Mouse (Mus musculus): ENCODE results near the gene Gm525. TPM values are rescaled to one million over a fixed set of nuclear protein-coding genes. Genes with fewer than 3 reads are reported as not detected.

The Gm525 gene
- polyA plus RNA-seq, 1 experiment from 2014 or later = not detected

DNA sequence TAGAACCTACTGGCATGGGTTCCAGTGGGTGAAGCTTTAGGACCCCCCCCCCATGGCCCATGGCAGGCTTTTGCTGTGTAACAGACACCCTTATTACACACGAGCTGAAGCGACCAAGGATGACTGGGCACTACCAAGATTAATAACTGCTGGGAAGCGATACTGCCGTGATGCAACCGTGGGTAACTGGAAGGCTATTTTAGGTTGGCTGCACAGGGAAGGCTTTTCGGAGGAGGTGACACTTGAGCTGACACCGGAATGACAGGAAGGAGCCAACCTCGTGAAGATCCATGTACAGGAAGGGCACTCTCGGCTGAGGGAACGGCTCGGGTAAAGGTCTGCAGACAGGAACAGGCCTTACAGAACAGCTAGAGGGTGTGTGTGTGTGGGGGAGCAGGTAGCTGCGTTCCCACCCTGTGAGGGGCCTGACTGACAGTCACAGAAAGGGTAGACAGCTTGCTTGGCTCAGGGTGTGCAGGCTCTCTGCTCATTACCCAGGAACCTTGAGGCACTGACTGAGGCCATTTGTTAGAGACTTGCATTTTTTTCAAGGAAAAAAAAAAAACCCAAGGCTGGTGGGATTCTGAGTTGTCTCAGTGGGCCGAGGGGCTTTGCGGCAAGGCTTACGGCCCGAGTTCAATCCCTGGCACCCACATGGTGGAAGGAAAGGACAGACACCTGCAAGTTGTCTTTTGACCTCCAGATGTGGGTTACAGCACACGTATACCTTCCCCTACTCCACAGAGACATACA is 24.6 kb downstream of the Gm525 start:
- Histone ChIP-seq H3K27me3 (ENCODE audit: control insufficient read depth, insufficient read depth, low read length) (no peaks in the 10 kb centered on the region), H3K9ac (ENCODE audit: low read depth, low read length) (0 out of 2 replicates have a peak overlapping the region, but pooled peaks have one; percentile 12), H3K4me1 (ENCODE audit: control insufficient read depth, insufficient read depth, low read length) (peaks cover 9% of the 10 kb centered on the region; the same call in 1 of the 2 replicates), H3K9me3 (ENCODE audit: control insufficient read depth, low read length) (no peaks in the 10 kb centered on the region), H3K36me3 (ENCODE audit: control insufficient read depth, insufficient read depth, low read length) (no peaks in the 10 kb centered on the region), H3K4me3 (ENCODE audit: low read length) (no peak overlapping the region), H3K4me2 (replicated peaks; ENCODE audit: low read depth, low read length) (no peak overlapping the region), H3K27ac (ENCODE audit: low read depth, low read length) (no peak overlapping the region)
- WGBS = 43% methylated on average over 17 of the region's 17 CpGs
- peak; percentile 43 for ATAC-seq (ENCODE audit: low FRiP score, low TSS enrichment)

DNA sequence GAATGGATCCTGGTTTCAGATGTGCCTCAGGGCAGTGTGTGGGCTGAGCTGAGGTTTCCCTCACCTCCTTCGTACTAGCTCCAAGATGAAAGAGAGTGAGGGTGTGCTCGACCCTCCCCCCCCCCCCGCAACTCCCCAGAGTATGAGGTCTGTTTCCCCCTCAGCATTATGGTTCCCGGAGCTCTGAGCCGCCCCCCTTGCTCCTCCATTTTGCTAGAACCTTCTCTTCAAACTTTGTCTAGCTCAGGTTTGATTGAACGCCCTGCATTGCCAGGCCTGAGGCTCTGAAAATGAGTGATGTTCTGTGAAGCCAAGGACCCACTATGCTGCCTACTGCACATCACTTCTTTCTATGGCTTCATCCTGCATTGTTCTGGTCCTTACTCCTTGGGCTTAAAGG is 25.3 kb downstream of the Gm525 start:
- WGBS = 64% methylated on average over 6 of the region's 6 CpGs

DNA sequence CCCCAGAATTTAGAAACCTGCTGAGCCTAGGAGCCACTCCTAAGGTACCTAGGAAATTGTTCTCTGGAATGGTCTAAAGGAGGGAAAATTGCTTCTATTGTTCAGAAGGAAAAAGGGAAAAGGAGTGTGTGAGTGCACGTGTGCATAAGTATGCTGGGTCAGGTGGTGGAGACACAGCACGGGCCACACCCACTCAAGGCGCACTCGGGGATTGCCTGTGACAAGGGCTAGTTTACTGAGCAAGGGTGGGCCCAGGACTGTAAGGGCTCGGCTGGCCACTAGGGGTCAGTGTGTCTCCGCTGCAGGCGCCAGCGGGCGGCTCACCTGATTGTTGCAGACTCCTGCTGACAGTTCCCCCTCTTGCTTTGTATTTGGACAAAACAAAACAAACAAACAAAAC is 26.8 kb downstream of the Gm525 start:
- WGBS = 1% methylated on average over 9 of the region's 9 CpGs
- peak overlapping the region; percentile 27 for H3K4me3 ChIP-seq (ENCODE audit: low read length)
- H3K9ac ChIP-seq (ENCODE audit: low read depth, low read length) = peak overlapping the region; percentile 25; the same call in 1 of the 2 replicates
- peak; percentile 80 for ATAC-seq (ENCODE audit: low FRiP score, low TSS enrichment)
- no peaks in the 10 kb centered on the region for H3K27me3 ChIP-seq (ENCODE audit: control insufficient read depth, insufficient read depth, low read length)
- H3K36me3 ChIP-seq (ENCODE audit: control insufficient read depth, insufficient read depth, low read length) = no peaks in the 10 kb centered on the region
- peak overlapping the region; percentile 72 for H3K4me2 ChIP-seq (replicated peaks; ENCODE audit: low read depth, low read length)
- H3K4me1 ChIP-seq (ENCODE audit: control insufficient read depth, insufficient read depth, low read length) = peaks cover 9% of the 10 kb centered on the region; the same call in 1 of the 2 replicates
- no peaks in the 10 kb centered on the region for H3K9me3 ChIP-seq (ENCODE audit: control insufficient read depth, low read length)
- no peak overlapping the region for H3K27ac ChIP-seq (ENCODE audit: low read depth, low read length)

More for the DNA sequence above, 25.3 kb downstream of the Gm525 start:
- Histone ChIP-seq H3K27me3 (ENCODE audit: control insufficient read depth, insufficient read depth, low read length) (no peaks in the 10 kb centered on the region), H3K27ac (ENCODE audit: low read depth, low read length) (no peak overlapping the region), H3K9ac (ENCODE audit: low read depth, low read length) (no peak overlapping the region), H3K4me2 (replicated peaks; ENCODE audit: low read depth, low read length) (no peak overlapping the region), H3K36me3 (ENCODE audit: control insufficient read depth, insufficient read depth, low read length) (no peaks in the 10 kb centered on the region), H3K4me1 (ENCODE audit: control insufficient read depth, insufficient read depth, low read length) (peaks cover 9% of the 10 kb centered on the region; the same call in 1 of the 2 replicates), H3K9me3 (ENCODE audit: control insufficient read depth, low read length) (no peaks in the 10 kb centered on the region), H3K4me3 (ENCODE audit: low read length) (no peak overlapping the region)
- no peak for ATAC-seq (ENCODE audit: low FRiP score, low TSS enrichment)

- Histone ChIP-seq H3K4me1 (ENCODE audit: control insufficient read depth, insufficient read depth, low read length) (peaks cover 9% of the 10 kb centered on the region; the same call in 1 of the 2 replicates), H3K4me3 (ENCODE audit: low read length) (peak overlapping the region; percentile 27), H3K9me3 (ENCODE audit: control insufficient read depth, low read length) (no peaks in the 10 kb centered on the region), H3K4me2 (replicated peaks; ENCODE audit: low read depth, low read length) (peak overlapping the region; percentile 72), H3K27ac (ENCODE audit: low read depth, low read length) (no peak overlapping the region), H3K36me3 (ENCODE audit: control insufficient read depth, insufficient read depth, low read length) (no peaks in the 10 kb centered on the region), H3K27me3 (ENCODE audit: control insufficient read depth, insufficient read depth, low read length) (no peaks in the 10 kb centered on the region), H3K9ac (ENCODE audit: low read depth, low read length) (peak overlapping the region; percentile 25; the same call in 1 of the 2 replicates)
- ATAC-seq (ENCODE audit: low FRiP score, low TSS enrichment) = no peak
- WGBS = 13% methylated on average over 17 of the region's 17 CpGs
Measured at GRCm38 (mm10) chr11:89100826-89101321, 27.2 kb downstream of the Gm525 start.

GRCm38 (mm10) chr11:89103166-89103565 is 29.5 kb downstream of the Gm525 start:
- Histone ChIP-seq H3K4me1 (ENCODE audit: control insufficient read depth, insufficient read depth, low read length) (peaks cover 9% of the 10 kb centered on the region; the same call in 1 of the 2 replicates), H3K9me3 (ENCODE audit: control insufficient read depth, low read length) (no peaks in the 10 kb centered on the region), H3K27ac (ENCODE audit: low read depth, low read length) (no peak overlapping the region), H3K4me3 (ENCODE audit: low read length) (no peak overlapping the region), H3K4me2 (replicated peaks; ENCODE audit: low read depth, low read length) (no peak overlapping the region), H3K27me3 (ENCODE audit: control insufficient read depth, insufficient read depth, low read length) (no peaks in the 10 kb centered on the region), H3K9ac (ENCODE audit: low read depth, low read length) (no peak overlapping the region), H3K36me3 (ENCODE audit: control insufficient read depth, insufficient read depth, low read length) (no peaks in the 10 kb centered on the region)
- WGBS = 68% methylated on average over 14 of the region's 14 CpGs
- no peak for ATAC-seq (ENCODE audit: low FRiP score, low TSS enrichment)

- Histone ChIP-seq H3K27ac (ENCODE audit: low read depth, low read length) (no peak overlapping the region), H3K4me3 (ENCODE audit: low read length) (no peak overlapping the region), H3K9me3 (ENCODE audit: control insufficient read depth, low read length) (no peaks in the 10 kb centered on the region), H3K4me2 (replicated peaks; ENCODE audit: low read depth, low read length) (no peak overlapping the region), H3K36me3 (ENCODE audit: control insufficient read depth, insufficient read depth, low read length) (no peaks in the 10 kb centered on the region), H3K9ac (ENCODE audit: low read depth, low read length) (no peak overlapping the region), H3K4me1 (ENCODE audit: control insufficient read depth, insufficient read depth, low read length) (peaks cover 9% of the 10 kb centered on the region; the same call in 1 of the 2 replicates), H3K27me3 (ENCODE audit: control insufficient read depth, insufficient read depth, low read length) (no peaks in the 10 kb centered on the region)
- no peak for ATAC-seq (ENCODE audit: low FRiP score, low TSS enrichment)
- WGBS = 90% methylated on average over 8 of the region's 8 CpGs
Measured at GRCm38 (mm10) chr11:89105211-89105610, 31.6 kb downstream of the Gm525 start.

GRCm38 (mm10) chr11:89105823-89106222 is 32.2 kb downstream of the Gm525 start:
- Histone ChIP-seq H3K36me3 (ENCODE audit: control insufficient read depth, insufficient read depth, low read length) (no peaks in the 10 kb centered on the region), H3K9ac (ENCODE audit: low read depth, low read length) (no peak overlapping the region), H3K4me1 (ENCODE audit: control insufficient read depth, insufficient read depth, low read length) (peaks cover 6% of the 10 kb centered on the region; the same call in 1 of the 2 replicates), H3K9me3 (ENCODE audit: control insufficient read depth, low read length) (no peaks in the 10 kb centered on the region), H3K27ac (ENCODE audit: low read depth, low read length) (no peak overlapping the region), H3K27me3 (ENCODE audit: control insufficient read depth, insufficient read depth, low read length) (no peaks in the 10 kb centered on the region), H3K4me2 (replicated peaks; ENCODE audit: low read depth, low read length) (no peak overlapping the region), H3K4me3 (ENCODE audit: low read length) (no peak overlapping the region)
- WGBS = 84% methylated on average over 11 of the region's 11 CpGs
- ATAC-seq (ENCODE audit: low FRiP score, low TSS enrichment) = no peak

GRCm38 (mm10) chr11:89107180-89107807 is 33.7 kb downstream of the Gm525 start:
- H3K36me3 ChIP-seq (ENCODE audit: control insufficient read depth, insufficient read depth, low read length) = no peaks in the 10 kb centered on the region
- ATAC-seq (ENCODE audit: low FRiP score, low TSS enrichment) = no peak
- H3K27me3 ChIP-seq (ENCODE audit: control insufficient read depth, insufficient read depth, low read length) = no peaks in the 10 kb centered on the region
- H3K9me3 ChIP-seq (ENCODE audit: control insufficient read depth, low read length) = no peaks in the 10 kb centered on the region
- WGBS = 24% methylated on average over 12 of the region's 12 CpGs
- no peak overlapping the region for H3K27ac ChIP-seq (ENCODE audit: low read depth, low read length)
- no peak overlapping the region for H3K4me3 ChIP-seq (ENCODE audit: low read length)
- no peak overlapping the region for H3K9ac ChIP-seq (ENCODE audit: low read depth, low read length)
- no peaks in the 10 kb centered on the region for H3K4me1 ChIP-seq (ENCODE audit: control insufficient read depth, insufficient read depth, low read length)
- H3K4me2 ChIP-seq (replicated peaks; ENCODE audit: low read depth, low read length) = no peak overlapping the region

GRCm38 (mm10) chr11:89124411-89124810 is 50.8 kb downstream of the Gm525 start:
- 14% methylated on average over 13 of the region's 13 CpGs for WGBS
- Histone ChIP-seq H3K27ac (ENCODE audit: low read depth, low read length) (no peak overlapping the region), H3K27me3 (ENCODE audit: control insufficient read depth, insufficient read depth, low read length) (no peaks in the 10 kb centered on the region), H3K4me2 (replicated peaks; ENCODE audit: low read depth, low read length) (no peak overlapping the region), H3K9ac (ENCODE audit: low read depth, low read length) (no peak overlapping the region), H3K4me1 (ENCODE audit: control insufficient read depth, insufficient read depth, low read length) (0 out of 2 replicates have a peak, but pooled peaks cover 8% of the 10 kb centered on the region), H3K9me3 (ENCODE audit: control insufficient read depth, low read length) (no peaks in the 10 kb centered on the region), H3K4me3 (ENCODE audit: low read length) (no peak overlapping the region), H3K36me3 (ENCODE audit: control insufficient read depth, insufficient read depth, low read length) (no peaks in the 10 kb centered on the region)
- no peak for ATAC-seq (ENCODE audit: low FRiP score, low TSS enrichment)

All from kidney, embryonic 14.5 days (tissue).